Mouse (Mus musculus) liver, embryonic 14.5 days (tissue): ENCODE measurements around the gene Acvrl1.

Experiments
- CTCF ChIP-seq: IDR thresholded peaks from 2 replicates; pipeline ENCODE4 v1.5.1; 2016; ENCODE audit warnings: antibody characterized with exemption, low read depth, control low read depth
- EP300 ChIP-seq: IDR thresholded peaks from 2 replicates; pipeline ENCODE4 v1.6.1; 2016; ENCODE audit warnings: antibody characterized with exemption, low read depth

DNA sequence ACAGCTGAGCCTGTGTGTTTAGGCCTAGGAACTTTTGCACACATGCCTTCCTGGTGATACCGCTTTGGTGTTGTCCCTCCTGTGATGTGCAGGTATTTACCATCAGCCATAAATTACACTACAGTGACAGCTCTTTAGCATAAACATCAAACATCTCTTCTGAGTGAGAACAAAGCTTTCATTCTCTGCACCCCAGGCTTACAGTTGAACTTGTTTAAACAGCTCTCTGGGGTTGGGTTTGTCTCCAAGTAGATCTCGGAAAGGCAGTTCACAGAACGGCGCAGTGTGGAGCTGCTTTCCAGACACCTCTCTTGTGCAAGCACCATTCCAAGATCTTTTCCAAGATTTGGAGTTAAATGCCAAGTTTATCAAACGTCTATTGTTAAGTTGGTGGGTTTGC, 54.4 kb downstream of the Acvrl1 start:
- TF ChIP-seq CTCF: no peak
- TF ChIP-seq EP300: no peak
